Mouse (Mus musculus): ENCODE data around the gene Cmbl. TPM values are rescaled to one million over a fixed set of nuclear protein-coding genes. Genes with fewer than 3 reads are reported as not detected.

The Cmbl gene
- polyA plus RNA-seq, 1 experiment from 2014 or later, result 7.7 TPM

DNA sequence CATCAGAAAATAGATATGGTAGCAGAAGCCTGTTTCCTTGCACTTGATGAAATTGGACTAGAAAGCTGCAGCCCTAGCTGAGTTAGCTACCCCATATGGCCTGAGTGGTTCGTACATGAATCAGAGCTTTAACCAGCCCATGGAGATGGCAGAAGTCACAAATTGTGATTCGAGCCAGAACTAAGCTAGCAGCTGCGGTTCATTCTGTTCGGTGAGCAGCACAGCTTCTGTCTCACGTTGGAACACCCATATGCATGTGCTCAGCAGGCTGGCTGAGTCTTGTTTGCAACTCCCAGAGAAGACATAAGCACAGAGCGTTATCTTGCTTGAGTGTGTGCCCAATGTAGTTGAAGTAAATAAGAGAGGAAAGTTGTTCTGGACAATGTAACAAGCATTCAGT lies 69.4 kb downstream of the Cmbl start:
- H3K4me2 ChIP-seq, result no peak overlapping the region
- ATAC-seq (ENCODE audit: low FRiP score), result no peak
- no peak overlapping the region for H3K9ac ChIP-seq (replicated peaks)
- H3K36me3 ChIP-seq, result no peaks in the 10 kb centered on the region
- peaks cover 3% of the 10 kb centered on the region; the same call in 1 of the 2 replicates for H3K4me1 ChIP-seq
- H3K27ac ChIP-seq (replicated peaks), result no peak overlapping the region
- H3K9me3 ChIP-seq (replicated peaks), result no peaks in the 10 kb centered on the region
- 80% methylated on average over 6 of the region's 6 CpGs for WGBS
- H3K4me3 ChIP-seq (replicated peaks), result no peak overlapping the region
- H3K27me3 ChIP-seq (replicated peaks), result no peaks in the 10 kb centered on the region

DNA sequence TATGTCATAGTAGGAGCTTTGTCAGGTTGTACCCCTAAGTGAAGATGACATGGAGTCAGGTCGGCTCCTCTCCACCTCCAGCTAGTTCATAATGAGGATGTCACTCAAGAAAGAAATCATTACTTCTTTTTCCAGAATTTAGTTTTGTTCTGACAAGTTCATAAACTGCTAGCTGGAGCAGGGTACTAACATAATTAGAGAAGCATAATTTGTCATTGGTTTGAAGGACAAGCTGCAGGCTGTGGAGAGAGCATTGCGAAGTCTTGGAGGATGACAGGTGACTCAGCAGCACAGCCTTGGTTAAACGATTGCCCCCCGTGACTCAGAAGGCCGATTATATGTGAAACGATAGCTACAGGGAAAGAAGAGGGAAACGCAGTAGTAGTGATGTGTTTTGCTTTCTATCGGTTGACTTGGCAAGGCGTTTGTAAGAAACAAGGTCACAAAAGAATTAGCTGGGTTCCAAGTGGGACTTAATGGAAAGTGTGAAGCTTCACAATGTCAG lies 71.0 kb downstream of the Cmbl start:
- Histone ChIP-seq H3K9me3 (replicated peaks) (no peaks in the 10 kb centered on the region), H3K27me3 (replicated peaks) (no peaks in the 10 kb centered on the region), H3K4me1 (peaks cover 3% of the 10 kb centered on the region; the same call in 1 of the 2 replicates), H3K36me3 (no peaks in the 10 kb centered on the region), H3K4me2 (no peak overlapping the region), H3K27ac (replicated peaks) (no peak overlapping the region), H3K4me3 (replicated peaks) (no peak overlapping the region), H3K9ac (replicated peaks) (no peak overlapping the region)
- 91% methylated on average over 9 of the region's 9 CpGs for WGBS
- ATAC-seq (ENCODE audit: low FRiP score), result no peak

Other genes starting within 250 kb of the Cmbl start
- gene Ankrd33b, start 197.7 kb upstream of the Cmbl start, polyA plus RNA-seq (2015; fragmentation: Nextera tagmentation; extraction: Ambion mirVana), result 0.70 and 2.6 TPM in 2 replicates
- gene Ropn1l, start 111.7 kb upstream of the Cmbl start, polyA plus RNA-seq (2015; fragmentation: Nextera tagmentation; extraction: Ambion mirVana), result 1.5 and 2.0 TPM in 2 replicates
- gene March6, start 34.3 kb upstream of the Cmbl start, polyA plus RNA-seq (2015; fragmentation: Nextera tagmentation; extraction: Ambion mirVana), result 57.8 and 63.2 TPM in 2 replicates
- gene Cct5, start 36.4 kb downstream of the Cmbl start, polyA plus RNA-seq (2015; fragmentation: Nextera tagmentation; extraction: Ambion mirVana), result 473 and 502 TPM in 2 replicates
- gene Fam173b, start 36.5 kb downstream of the Cmbl start, polyA plus RNA-seq (2015; fragmentation: Nextera tagmentation; extraction: Ambion mirVana), result 11.1 and 11.6 TPM in 2 replicates

All from neural tube, embryonic 15.5 days (tissue).